Mouse (Mus musculus): Measurements from ENCODE around the gene Gng13. TPM values are rescaled to one million over a fixed set of nuclear protein-coding genes. Genes with fewer than 3 reads are reported as not detected.
A peak's percentile ranks its signal among the peaks of the same experiment; 100 is the strongest.

Gene Gng13
- polyA plus RNA-seq (2015; fragmentation: Nextera tagmentation; extraction: Ambion mirVana): 3.2 and 7.3 TPM in 2 replicates

GRCm38 (mm10) chr17:25716711-25717637 lies at the start of gene Gng13:
TSS of gene Gng13 (plus strand) at chr17:25717171.
- H3K27me3 ChIP-seq (ENCODE audit: control insufficient read depth, insufficient read depth, low read depth, low read length): peaks cover 26% of the 10 kb centered on the region
- peaks cover 5% of the 10 kb centered on the region; the same call in 1 of the 2 replicates for H3K4me1 ChIP-seq (ENCODE audit: control insufficient read depth, insufficient read depth, low read length)
- H3K4me3 ChIP-seq (ENCODE audit: low read depth, low read length): peak within 1 kb of the TSS; percentile 45
- H3K27ac ChIP-seq (ENCODE audit: low read length): no peak within 1 kb of the TSS
- H3K36me3 ChIP-seq (ENCODE audit: control insufficient read depth, insufficient read depth, low read length): no peaks in the 10 kb centered on the region
- 0 out of 2 replicates have a peak, but pooled peaks have one; percentile 48 for ATAC-seq
- H3K9ac ChIP-seq (ENCODE audit: low read depth, low read length): peak within 1 kb of the TSS; percentile 64
- peak within 1 kb of the TSS; percentile 88 for H3K4me2 ChIP-seq (ENCODE audit: low read length)
- H3K9me3 ChIP-seq (replicated peaks; ENCODE audit: control insufficient read depth, low read length, poor library complexity, severe bottlenecking): no peaks in the 10 kb centered on the region
- 2% methylated on average over 43 of the region's 45 CpGs for WGBS

GRCm38 (mm10) chr17:25668481-25669055 lies 48.4 kb upstream of the Gng13 start:
- Histone ChIP-seq H3K27me3 (ENCODE audit: control insufficient read depth, insufficient read depth, low read depth, low read length) (no peaks in the 10 kb centered on the region), H3K27ac (ENCODE audit: low read length) (no peak overlapping the region), H3K9ac (ENCODE audit: low read depth, low read length) (no peak overlapping the region), H3K4me3 (ENCODE audit: low read depth, low read length) (no peak overlapping the region), H3K36me3 (ENCODE audit: control insufficient read depth, insufficient read depth, low read length) (no peaks in the 10 kb centered on the region), H3K4me2 (ENCODE audit: low read length) (no peak overlapping the region), H3K4me1 (ENCODE audit: control insufficient read depth, insufficient read depth, low read length) (no peaks in the 10 kb centered on the region; the same call in 1 of the 2 replicates), H3K9me3 (replicated peaks; ENCODE audit: control insufficient read depth, low read length, poor library complexity, severe bottlenecking) (no peaks in the 10 kb centered on the region)
- ATAC-seq: no peak
- 69% methylated on average over 7 of the region's 7 CpGs for WGBS

- Histone ChIP-seq H3K4me3 (ENCODE audit: low read depth, low read length) (no peak overlapping the region), H3K4me2 (ENCODE audit: low read length) (no peak overlapping the region), H3K27me3 (ENCODE audit: control insufficient read depth, insufficient read depth, low read depth, low read length) (no peaks in the 10 kb centered on the region), H3K9me3 (replicated peaks; ENCODE audit: control insufficient read depth, low read length, poor library complexity, severe bottlenecking) (no peaks in the 10 kb centered on the region), H3K27ac (ENCODE audit: low read length) (no peak overlapping the region), H3K36me3 (ENCODE audit: control insufficient read depth, insufficient read depth, low read length) (no peaks in the 10 kb centered on the region), H3K4me1 (ENCODE audit: control insufficient read depth, insufficient read depth, low read length) (no peaks in the 10 kb centered on the region), H3K9ac (ENCODE audit: low read depth, low read length) (no peak overlapping the region)
- 0 out of 2 replicates have a peak, but pooled peaks have one; percentile 14 for ATAC-seq
These were observed 44.0 kb upstream of the Gng13 start for GRCm38 (mm10) chr17:25672982-25673381.

- 55% methylated on average over 6 of the region's 6 CpGs for WGBS
- H3K4me3 ChIP-seq (ENCODE audit: low read depth, low read length): no peak overlapping the region
- no peak overlapping the region for H3K9ac ChIP-seq (ENCODE audit: low read depth, low read length)
These were observed 39.0 kb upstream of the Gng13 start for GRCm38 (mm10) chr17:25677969-25678368.

GRCm38 (mm10) chr17:25679818-25680217 lies 37.2 kb upstream of the Gng13 start:
- no peak overlapping the region for H3K27ac ChIP-seq (ENCODE audit: low read length)
- no peaks in the 10 kb centered on the region for H3K27me3 ChIP-seq (ENCODE audit: control insufficient read depth, insufficient read depth, low read depth, low read length)
- H3K4me1 ChIP-seq (ENCODE audit: control insufficient read depth, insufficient read depth, low read length): peaks cover 4% of the 10 kb centered on the region; the same call in 1 of the 2 replicates
- no peak overlapping the region for H3K9ac ChIP-seq (ENCODE audit: low read depth, low read length)
- 1% methylated on average over 5 of the region's 5 CpGs for whole genome bisulfite sequencing
- no peaks in the 10 kb centered on the region for H3K36me3 ChIP-seq (ENCODE audit: control insufficient read depth, insufficient read depth, low read length)
- no peaks in the 10 kb centered on the region for H3K9me3 ChIP-seq (replicated peaks; ENCODE audit: control insufficient read depth, low read length, poor library complexity, severe bottlenecking)
- no peak overlapping the region for H3K4me3 ChIP-seq (ENCODE audit: low read depth, low read length)
- ATAC-seq: no peak
- no peak overlapping the region for H3K4me2 ChIP-seq (ENCODE audit: low read length)

More at GRCm38 (mm10) chr17:25677969-25678368, 39.0 kb upstream of the Gng13 start:
- Histone ChIP-seq H3K27ac (ENCODE audit: low read length) (no peak overlapping the region), H3K36me3 (ENCODE audit: control insufficient read depth, insufficient read depth, low read length) (no peaks in the 10 kb centered on the region), H3K4me1 (ENCODE audit: control insufficient read depth, insufficient read depth, low read length) (peaks cover 4% of the 10 kb centered on the region; the same call in 1 of the 2 replicates), H3K9me3 (replicated peaks; ENCODE audit: control insufficient read depth, low read length, poor library complexity, severe bottlenecking) (no peaks in the 10 kb centered on the region), H3K27me3 (ENCODE audit: control insufficient read depth, insufficient read depth, low read depth, low read length) (no peaks in the 10 kb centered on the region), H3K4me2 (ENCODE audit: low read length) (no peak overlapping the region)
- ATAC-seq: no peak

GRCm38 (mm10) chr17:25681636-25682035 lies 35.3 kb upstream of the Gng13 start:
- WGBS: 67% methylated on average over 4 of the region's 4 CpGs

GRCm38 (mm10) chr17:25686323-25686722 lies 30.6 kb upstream of the Gng13 start:
- no peak for ATAC-seq

More at GRCm38 (mm10) chr17:25681636-25682035, 35.3 kb upstream of the Gng13 start:
- Histone ChIP-seq H3K4me3 (ENCODE audit: low read depth, low read length) (no peak overlapping the region), H3K27me3 (ENCODE audit: control insufficient read depth, insufficient read depth, low read depth, low read length) (no peaks in the 10 kb centered on the region), H3K9ac (ENCODE audit: low read depth, low read length) (no peak overlapping the region), H3K4me1 (ENCODE audit: control insufficient read depth, insufficient read depth, low read length) (peaks cover 4% of the 10 kb centered on the region; the same call in 1 of the 2 replicates), H3K27ac (ENCODE audit: low read length) (no peak overlapping the region), H3K9me3 (replicated peaks; ENCODE audit: control insufficient read depth, low read length, poor library complexity, severe bottlenecking) (no peaks in the 10 kb centered on the region), H3K36me3 (ENCODE audit: control insufficient read depth, insufficient read depth, low read length) (no peaks in the 10 kb centered on the region), H3K4me2 (ENCODE audit: low read length) (no peak overlapping the region)
- no peak for ATAC-seq

GRCm38 (mm10) chr17:25688922-25689321 lies 28.0 kb upstream of the Gng13 start:
- Histone ChIP-seq H3K27me3 (ENCODE audit: control insufficient read depth, insufficient read depth, low read depth, low read length) (no peaks in the 10 kb centered on the region), H3K27ac (ENCODE audit: low read length) (no peak overlapping the region), H3K4me2 (ENCODE audit: low read length) (no peak overlapping the region), H3K36me3 (ENCODE audit: control insufficient read depth, insufficient read depth, low read length) (no peaks in the 10 kb centered on the region), H3K9me3 (replicated peaks; ENCODE audit: control insufficient read depth, low read length, poor library complexity, severe bottlenecking) (no peaks in the 10 kb centered on the region), H3K9ac (ENCODE audit: low read depth, low read length) (no peak overlapping the region), H3K4me1 (ENCODE audit: control insufficient read depth, insufficient read depth, low read length) (no peaks in the 10 kb centered on the region), H3K4me3 (ENCODE audit: low read depth, low read length) (no peak overlapping the region)
- ATAC-seq: no peak
- 67% methylated on average over 4 of the region's 4 CpGs for WGBS

More at GRCm38 (mm10) chr17:25686323-25686722, 30.6 kb upstream of the Gng13 start:
- H3K4me3 ChIP-seq (ENCODE audit: low read depth, low read length): no peak overlapping the region
- H3K36me3 ChIP-seq (ENCODE audit: control insufficient read depth, insufficient read depth, low read length): no peaks in the 10 kb centered on the region
- H3K27me3 ChIP-seq (ENCODE audit: control insufficient read depth, insufficient read depth, low read depth, low read length): no peaks in the 10 kb centered on the region
- H3K4me2 ChIP-seq (ENCODE audit: low read length): no peak overlapping the region
- H3K9me3 ChIP-seq (replicated peaks; ENCODE audit: control insufficient read depth, low read length, poor library complexity, severe bottlenecking): no peaks in the 10 kb centered on the region
- no peak overlapping the region for H3K27ac ChIP-seq (ENCODE audit: low read length)
- WGBS: 46% methylated on average over 7 of the region's 7 CpGs
- H3K9ac ChIP-seq (ENCODE audit: low read depth, low read length): no peak overlapping the region
- H3K4me1 ChIP-seq (ENCODE audit: control insufficient read depth, insufficient read depth, low read length): no peaks in the 10 kb centered on the region

GRCm38 (mm10) chr17:25696263-25696662 lies 20.7 kb upstream of the Gng13 start:
- Histone ChIP-seq H3K27ac (ENCODE audit: low read length) (no peak overlapping the region), H3K4me2 (ENCODE audit: low read length) (no peak overlapping the region), H3K4me1 (ENCODE audit: control insufficient read depth, insufficient read depth, low read length) (no peaks in the 10 kb centered on the region), H3K9me3 (replicated peaks; ENCODE audit: control insufficient read depth, low read length, poor library complexity, severe bottlenecking) (no peaks in the 10 kb centered on the region), H3K27me3 (ENCODE audit: control insufficient read depth, insufficient read depth, low read depth, low read length) (0 out of 2 replicates have a peak, but pooled peaks cover 2% of the 10 kb centered on the region), H3K4me3 (ENCODE audit: low read depth, low read length) (no peak overlapping the region), H3K9ac (ENCODE audit: low read depth, low read length) (no peak overlapping the region), H3K36me3 (ENCODE audit: control insufficient read depth, insufficient read depth, low read length) (no peaks in the 10 kb centered on the region)
- ATAC-seq: no peak
- WGBS: 33% methylated on average over 1 of the region's 1 CpGs
